Mouse (Mus musculus) induced T-regulatory cell, adult 2 months (primary cell): Measurements from ENCODE around the gene Map1a.

Source experiments
- DNase-seq: peaks from one replicate; pipeline ENCODE4 v3.0.0-alpha.2; 2012; ENCODE audit warnings: low read depth

Gene Map1a

DNA sequence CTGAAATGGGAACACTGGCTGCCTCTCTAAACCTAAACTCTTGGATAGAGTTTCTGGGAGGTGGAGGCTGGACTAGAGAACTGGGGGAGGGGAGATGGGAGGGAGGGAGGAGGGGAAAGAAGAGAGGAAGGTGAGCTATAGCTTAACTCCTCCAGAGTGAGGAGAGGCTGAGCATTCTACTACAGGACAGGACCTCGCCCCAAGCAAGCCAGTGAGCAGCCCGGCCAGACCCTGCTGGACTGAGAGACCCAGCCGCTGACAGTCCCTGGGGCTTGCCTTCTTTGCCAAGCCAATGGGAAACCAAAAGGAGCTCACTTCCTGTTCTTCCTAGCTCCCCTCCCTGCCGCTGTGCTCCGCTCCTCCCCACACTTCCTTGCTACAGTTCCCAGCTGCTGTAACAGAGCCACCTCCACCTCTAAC is 19.6 kb downstream of the Map1a start:
- no peak for DNase-seq

DNA sequence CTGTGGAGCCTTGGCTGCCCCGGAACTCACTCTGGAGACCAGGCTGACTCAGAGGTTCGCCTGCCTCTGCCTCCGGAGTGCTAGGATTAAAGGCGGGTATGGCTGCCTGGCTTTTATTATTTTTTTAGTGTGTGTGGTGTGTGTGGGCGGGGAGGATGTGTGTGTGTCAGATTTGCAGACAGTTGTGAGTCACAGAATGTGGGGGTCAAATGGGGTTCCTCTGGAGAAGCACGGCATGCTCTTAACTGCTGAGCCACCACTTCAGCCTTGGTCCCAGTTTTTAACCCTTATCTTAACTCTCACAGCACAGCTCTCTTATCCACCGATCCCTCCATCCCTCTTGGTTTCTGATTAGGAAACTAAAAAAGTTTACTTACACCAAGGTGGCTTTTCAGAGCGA is 26.9 kb downstream of the Map1a start:
- DNase-seq: peak; percentile 12

DNA sequence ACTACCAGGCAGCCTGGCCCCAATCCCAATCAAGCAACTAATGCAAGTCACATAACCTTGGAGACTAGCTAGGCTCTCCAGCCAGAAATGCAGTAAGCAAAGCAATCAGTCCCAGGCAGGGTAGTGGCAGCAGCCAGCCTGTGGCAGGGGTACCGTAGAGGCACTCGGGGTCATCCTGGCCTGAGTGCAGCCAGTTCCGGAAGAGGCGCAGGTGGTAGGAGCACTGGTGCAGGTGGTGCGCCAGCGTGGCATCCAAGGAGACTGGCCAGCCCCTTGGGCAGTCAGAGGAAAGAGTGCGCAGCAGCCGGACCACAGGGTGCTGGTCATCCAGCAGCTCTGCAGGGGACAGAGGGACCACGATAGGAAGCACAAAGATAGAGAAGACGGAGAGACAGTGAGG is 33.6 kb downstream of the Map1a start:
- DNase-seq: no peak

DNA sequence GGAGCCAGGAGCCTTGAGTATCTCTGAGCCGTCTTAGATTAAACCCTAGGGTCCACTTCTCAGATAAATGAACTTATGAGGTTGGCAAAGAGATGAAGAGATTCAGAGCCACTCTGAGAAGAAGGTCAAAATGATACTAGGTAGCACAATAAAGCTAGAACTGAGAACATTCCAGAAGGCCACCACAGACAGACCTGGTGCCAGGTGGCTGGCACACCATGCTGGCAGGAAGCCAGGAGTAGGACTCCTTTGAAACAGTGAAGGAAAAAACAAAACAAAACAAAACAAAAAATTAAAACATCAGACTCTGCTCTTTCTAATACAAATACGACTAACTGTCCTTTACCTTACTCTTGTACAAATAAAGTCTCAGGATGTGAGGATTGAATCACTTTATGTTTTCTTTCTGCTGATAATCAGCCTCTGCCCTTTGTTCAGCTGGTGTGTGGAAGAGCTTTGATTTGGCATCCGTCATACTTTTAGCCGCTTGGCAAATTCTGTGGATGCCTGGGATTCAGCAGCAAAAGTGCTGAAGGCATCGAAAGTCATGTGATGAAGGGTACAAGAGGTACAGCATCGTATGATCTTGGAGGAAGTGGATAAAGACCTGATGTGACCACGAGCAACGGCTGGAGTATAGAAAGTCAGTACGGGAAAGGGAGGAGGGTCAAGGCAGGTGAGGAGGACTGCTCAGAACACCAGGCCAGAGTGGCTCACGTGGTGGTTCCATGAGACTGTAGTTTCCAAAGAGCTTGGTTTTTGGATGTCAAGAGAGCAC is 34.5 kb downstream of the Map1a start:
- no peak for DNase-seq

DNA sequence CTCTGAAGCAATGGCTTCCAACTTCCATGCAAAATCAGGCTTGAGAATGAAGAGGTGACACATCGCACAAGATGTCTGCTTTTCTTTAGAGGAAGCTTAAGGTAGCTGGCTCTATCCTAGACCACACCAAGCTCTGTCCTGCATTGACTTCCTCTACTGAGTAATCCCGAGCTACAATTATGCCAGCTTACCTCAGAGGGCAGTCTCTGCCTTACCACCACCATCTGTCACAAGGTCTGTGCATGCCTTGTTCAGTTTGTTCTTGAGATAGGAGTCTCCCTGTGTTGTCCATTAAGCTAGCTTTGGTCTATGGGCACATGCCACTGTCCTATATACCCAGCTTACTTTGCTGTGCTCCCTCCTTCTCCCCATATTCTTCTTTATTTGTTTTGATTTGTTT is 40.1 kb downstream of the Map1a start:
- no peak for DNase-seq

DNA sequence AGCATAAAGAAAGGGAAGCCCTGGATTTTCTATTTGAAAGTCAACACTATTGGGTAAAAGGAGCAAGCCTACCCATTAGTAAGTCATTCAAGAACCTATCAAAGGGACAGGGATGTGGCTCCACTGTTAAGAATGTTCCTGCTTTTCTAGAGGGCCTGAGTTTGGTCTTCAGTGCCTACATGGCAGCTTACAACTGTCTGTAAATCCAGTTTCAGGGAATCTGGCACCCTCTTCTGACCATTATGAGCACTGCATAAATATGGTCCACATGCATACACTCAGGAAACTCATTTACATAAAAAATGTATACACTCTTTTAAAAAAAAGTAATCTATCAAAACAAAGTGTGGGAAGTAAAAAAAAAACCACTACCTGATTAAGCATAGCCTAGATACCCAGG is 49.7 kb downstream of the Map1a start:
- peak; percentile 44 for DNase-seq

DNA sequence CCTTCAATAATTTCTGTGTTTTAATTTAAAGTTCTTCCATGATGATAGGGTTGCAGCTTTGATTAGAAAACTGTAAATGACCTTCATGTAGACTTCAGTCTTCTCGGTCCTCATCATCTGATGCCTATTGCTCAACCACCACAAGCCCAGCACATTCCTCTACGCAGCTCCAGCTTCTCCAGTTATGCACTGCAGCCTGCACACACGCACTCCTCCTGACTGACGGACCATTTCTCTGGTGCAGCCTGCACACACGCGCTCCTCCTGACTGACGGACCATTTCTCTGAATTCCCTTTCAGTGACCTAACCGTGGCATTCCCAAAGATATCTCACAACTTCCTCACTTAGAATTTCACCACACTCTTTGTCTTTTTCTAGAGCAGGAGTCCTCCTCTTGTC is 63.8 kb downstream of the Map1a start:
- DNase-seq: no peak

DNA sequence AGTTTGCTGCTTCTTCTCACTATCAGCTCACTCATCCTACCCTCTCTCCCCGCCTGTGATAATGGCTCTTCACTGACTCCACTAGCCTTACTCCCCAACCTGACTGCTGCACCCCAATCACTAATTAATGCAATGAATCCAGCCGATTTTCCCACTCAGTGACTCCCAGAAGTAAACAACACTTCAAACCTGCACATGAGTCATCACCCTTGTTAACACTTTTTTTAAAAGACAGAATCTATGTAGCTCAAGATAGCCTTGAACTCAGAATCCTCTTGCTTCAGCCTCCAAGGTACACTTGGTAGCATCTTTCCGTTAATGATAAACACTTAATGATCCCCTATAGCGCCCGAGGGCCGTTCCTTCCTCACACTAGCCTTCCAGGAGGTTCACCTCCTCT is 65.0 kb downstream of the Map1a start:
- no peak for DNase-seq

DNA sequence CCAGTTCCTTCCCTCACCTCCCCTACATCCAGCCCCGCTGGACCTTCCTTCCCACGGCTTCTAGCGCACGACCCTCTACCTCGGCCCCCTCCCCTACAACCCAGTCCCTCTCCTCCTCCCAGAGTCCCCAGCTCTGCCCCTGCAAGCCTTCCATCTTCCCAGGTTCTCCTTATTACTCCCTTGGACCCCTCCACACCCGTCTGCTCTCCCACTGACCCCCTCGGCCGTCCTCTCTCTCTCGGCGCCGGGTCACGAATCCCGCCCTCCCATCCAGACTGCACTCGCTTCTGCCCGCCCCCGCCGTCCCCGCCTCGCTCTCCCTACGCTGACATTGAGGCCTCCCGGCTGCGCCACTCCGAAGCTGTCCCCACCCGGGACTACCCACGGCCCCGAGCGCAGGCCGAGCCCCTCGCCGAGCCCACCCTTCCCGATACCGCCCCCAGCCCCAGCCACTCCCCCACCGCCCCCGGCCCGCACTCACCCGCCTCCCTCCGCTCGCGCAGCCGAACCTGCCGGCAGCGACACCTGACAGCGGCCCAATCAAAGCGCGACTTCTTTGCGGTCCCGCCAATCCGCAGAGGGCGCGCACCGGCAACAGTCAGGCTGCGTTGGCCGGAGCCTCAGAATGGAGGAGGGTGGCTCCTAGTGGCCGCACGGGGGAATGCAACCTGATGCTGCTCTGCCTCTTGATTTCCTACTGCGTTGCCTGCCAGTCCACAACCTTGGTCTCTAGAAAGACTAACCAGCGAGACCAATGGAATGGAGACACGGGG is 65.6 kb downstream of the Map1a start, which contains the start of gene Ppip5k1:
Gene Ppip5k1 (minus strand): TSS at position 577 of the 773 bp plus-strand sequence.
- peak; percentile 96 for DNase-seq

DNA sequence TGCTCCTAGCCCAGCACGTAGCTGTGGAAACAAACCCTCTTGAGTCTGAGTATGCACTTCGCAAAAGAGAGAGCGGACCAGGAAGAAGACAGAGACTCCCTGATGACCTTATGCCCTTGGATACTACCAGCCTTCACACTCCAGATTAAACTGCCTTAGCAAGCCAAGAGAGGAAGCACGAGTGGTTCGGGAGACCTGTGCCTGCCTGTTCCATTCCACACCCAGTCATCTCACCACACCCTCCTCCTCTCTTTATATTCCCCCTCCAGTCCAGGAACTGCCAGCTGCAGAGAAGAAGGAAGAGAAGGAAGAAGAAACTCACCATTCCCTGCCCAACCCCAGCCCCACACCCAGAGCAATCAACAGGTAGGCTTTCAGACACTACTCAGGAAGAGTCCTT is 68.1 kb downstream of the Map1a start, which contains the start of gene Ckmt1:
Gene Ckmt1 (plus strand): TSS at position 221 of the 400 bp plus-strand sequence.
- no peak for DNase-seq

DNA sequence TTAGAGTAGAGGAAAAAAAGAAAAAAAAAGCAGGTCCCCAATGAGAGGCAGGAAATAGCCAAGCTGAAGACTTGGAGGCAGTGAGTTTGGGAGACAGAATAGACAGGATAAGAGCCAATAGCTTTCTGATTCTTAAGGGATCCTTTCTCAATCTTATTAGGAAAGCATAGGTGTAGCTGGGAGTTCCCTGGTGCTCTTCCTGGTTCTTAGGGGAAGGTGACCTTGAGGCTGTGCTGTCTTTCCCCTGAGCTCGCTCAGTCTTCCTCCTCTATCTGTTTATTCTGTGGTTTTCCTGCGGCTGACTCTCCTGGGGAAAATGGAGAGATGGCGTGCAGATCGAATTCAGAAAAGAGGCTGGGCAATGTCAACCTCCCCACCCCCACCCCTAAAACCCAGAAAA is 68.6 kb downstream of the Map1a start:
- DNase-seq: no peak

DNA sequence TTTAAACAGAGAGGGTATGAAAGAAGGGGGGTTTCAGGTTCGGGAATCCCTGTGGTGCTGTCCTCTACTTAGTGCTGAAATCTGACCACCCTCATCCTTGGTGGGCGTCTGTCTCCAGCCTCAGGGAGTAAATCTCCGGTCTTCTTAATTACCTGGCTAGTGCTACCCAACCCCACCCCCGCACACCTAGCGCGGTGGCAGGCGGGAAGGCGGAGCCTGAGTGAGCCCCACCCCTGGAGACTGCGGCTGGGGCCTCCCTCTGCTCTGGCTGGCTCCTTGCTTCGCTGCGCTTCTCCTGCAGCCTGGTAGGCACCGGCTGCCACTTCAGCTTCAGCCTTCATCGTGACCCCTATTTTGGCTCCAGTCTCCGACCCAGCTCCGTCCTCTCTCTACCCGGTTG is 69.0 kb downstream of the Map1a start:
- peak; percentile 63 for DNase-seq

DNA sequence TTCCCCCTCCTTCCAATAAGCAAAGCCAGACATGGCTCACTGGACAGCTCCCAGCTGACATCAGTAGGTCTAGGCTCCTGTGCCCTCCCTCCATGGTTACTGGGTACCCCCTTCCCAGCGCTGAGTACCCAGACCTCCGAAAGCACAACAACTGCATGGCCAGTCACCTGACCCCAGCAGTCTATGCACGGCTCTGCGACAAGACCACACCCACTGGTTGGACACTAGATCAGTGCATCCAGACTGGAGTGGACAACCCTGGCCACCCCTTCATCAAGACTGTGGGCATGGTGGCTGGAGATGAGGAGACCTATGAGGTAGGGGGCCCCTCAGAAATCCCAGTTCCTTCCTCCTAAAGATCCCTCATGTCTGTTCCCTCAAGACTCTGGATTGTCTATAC is 70.1 kb downstream of the Map1a start:
- DNase-seq: no peak
